Mouse (Mus musculus): ENCODE measurements at regions not wholly inside any gene's neighbourhood (a gene's known extent, or its start where the extent isn't known, plus 50 kb on each side); places are given as distances from the start of the nearest gene placed in this dataset.

DNA sequence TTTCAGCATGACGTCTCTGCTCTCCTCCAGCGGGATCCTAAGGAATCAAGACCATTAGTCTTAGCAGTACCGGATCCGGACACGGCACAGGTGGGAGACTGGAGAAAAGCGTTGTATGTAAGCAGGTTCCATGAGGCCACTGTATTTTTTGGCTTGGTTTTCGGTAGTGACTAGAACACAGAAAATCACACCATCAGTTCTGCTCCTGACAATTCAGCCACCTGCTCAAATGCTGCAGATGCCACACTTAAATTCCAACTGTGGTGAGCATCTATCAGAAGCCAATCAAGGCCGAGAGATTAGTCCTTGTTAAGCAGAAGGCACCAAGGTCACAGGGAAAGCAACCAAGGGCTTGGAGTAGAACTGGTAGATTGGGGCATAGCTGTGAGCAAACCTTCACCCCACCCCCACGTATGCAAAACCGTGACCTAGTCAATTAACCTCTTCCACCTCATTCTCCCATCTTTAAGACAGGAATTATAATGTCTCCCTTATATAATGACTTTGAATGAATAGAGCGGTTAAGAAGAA lies 452.2 kb downstream of the Bnc2 start:
- DNase-seq (ENCODE audit: low spot score) = no peak

DNA sequence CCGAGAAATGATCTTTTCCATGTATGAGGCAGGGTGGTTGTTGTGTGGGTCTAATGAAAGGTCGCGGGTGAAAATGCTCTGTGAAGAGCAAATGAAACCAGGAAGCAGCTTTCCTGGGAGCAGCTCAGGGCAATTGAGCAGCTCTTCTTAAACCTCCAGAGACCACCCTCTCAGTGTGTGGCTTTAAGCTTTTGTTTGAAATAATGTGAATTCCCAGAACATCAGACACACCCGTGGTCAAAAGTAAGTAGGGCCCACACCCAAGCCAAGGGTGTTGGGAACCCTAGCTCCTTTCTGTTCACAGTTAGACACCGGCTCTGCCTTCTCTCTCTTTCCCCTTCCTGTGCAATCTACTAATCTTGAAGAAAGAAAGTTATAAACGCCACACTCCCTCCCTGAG lies 450.5 kb downstream of the Bnc2 start:
- no peak for DNase-seq (ENCODE audit: low spot score)

All from MN1 (cell line).